Mouse (Mus musculus) liver, adult 2 months (tissue): Measurements from ENCODE around the gene Speg.

Source experiments
- CTCF ChIP-seq: fragments of 200-500 bp; IDR thresholded peaks from 2 replicates; pipeline ENCODE4 v1.5.1; 2011; ENCODE audit warnings: low read depth, low read length, control low read depth
- POLR2A ChIP-seq: fragments of 200-500 bp; IDR thresholded peaks from 2 replicates; pipeline ENCODE4 v1.6.1; 2011; ENCODE audit warnings: low read length, control low read depth; ENCODE audit not compliant: insufficient read depth; ENCODE audit errors: extremely low read depth

DNA sequence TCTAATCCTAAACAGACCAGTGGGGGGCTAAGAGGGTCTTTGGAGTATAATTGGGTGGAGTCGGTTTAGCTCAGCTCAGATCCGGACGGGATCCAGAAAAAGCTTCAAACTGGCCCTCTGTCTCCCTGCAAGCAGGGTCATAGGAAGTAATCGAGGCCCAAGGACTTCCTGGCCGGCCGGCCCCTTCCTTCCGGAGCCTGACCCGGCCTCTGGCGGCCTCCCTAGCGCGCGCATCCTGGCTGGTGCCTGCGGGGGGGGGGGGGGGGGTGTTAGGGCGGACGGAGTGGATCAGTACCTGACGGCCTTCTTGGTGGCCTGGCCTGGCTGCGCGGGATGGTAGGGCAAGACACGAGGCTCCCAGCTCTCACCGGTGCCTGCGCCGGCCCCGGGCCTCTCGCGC lies 103.4 kb downstream of the Speg start:
- TF ChIP-seq POLR2A (no peak), CTCF (no peak)
